Mouse (Mus musculus): ENCODE measurements around the gene Lurap1. TPM values are rescaled to one million over a fixed set of nuclear protein-coding genes. Genes with fewer than 3 reads are reported as not detected.
A peak's percentile ranks its signal among the peaks of the same experiment; 100 is the strongest.

Gene Lurap1
- total RNA-seq, 2 experiments from 2014 or later = 6.8 to 7.6 TPM

DNA sequence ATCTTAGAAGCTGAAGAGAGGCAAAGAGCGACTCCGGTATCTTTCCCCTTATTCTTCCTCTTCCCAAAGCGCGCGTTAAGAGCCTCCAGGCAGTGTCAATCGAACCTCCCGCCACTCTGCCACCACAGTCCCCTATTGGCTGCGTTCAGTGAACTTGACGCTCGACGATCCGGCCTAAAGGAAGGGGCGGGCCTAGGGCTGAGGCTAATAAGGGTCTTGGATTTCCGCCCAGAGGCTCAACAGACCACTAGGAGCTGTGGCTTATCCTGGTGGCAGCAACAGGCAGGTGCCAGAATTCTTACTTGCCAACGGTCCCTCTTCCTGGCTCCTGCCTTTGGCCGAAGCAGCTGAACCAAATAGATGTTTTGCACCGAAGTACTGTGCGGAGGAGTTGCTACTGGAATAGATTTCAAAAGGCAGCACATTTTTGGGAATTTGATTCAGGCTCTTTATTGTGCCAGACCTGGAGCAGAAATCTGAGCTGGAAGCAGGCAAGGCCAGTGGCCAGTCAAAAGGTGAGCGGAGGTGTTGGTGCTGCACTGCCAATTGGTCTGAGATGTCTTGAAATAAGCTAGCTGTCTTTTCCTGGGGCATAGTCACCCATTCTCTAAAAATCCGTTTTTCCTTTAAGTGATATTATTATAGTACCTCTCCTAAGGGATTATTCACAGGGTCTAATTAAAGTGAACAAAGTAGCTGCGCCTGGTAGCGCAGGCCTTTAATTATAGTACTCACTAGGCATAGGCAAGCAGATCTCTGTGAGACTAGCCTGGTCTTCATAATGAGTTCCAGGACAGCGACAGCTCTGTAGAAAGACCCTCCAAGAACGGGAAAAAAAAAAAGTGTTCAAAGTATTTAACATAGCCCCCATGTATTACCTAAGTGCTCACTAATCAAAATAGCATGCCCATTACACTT is 27.3 kb downstream of the Lurap1 start, which contains the start of the genes Rad54l and Pomgnt1:
Rad54l (minus strand) TSS at position 89 of the 918 bp plus-strand sequence.
Pomgnt1 (plus strand) TSS at position 239 of the 918 bp plus-strand sequence.
- peak; percentile 64 to 81 for DNase-seq (ENCODE audit: low spot score in 2 of 2)

- no peak for DNase-seq (ENCODE audit: low spot score in 2 of 2)
Measured at GRCm38 (mm10) chr4:116122762-116123161, 28.4 kb downstream of the Lurap1 start.

- DNase-seq (ENCODE audit: low spot score in 2 of 2) = no peak
Measured at GRCm38 (mm10) chr4:116111486-116111885, 39.7 kb downstream of the Lurap1 start.

GRCm38 (mm10) chr4:116110695-116111094 is 40.4 kb downstream of the Lurap1 start:
- DNase-seq (ENCODE audit: low spot score in 2 of 2) = no peak

GRCm38 (mm10) chr4:116105278-116105677 is 45.9 kb downstream of the Lurap1 start:
- DNase-seq (ENCODE audit: low spot score in 2 of 2) = no peak

GRCm38 (mm10) chr4:116100959-116101358 is 50.2 kb downstream of the Lurap1 start:
- no peak for DNase-seq (ENCODE audit: low spot score in 2 of 2)

GRCm38 (mm10) chr4:116097211-116097610 is 53.9 kb downstream of the Lurap1 start:
- no peak for DNase-seq (ENCODE audit: low spot score in 2 of 2)

- no peak for DNase-seq (ENCODE audit: low spot score in 2 of 2)
Measured at GRCm38 (mm10) chr4:116096291-116096690, 54.8 kb downstream of the Lurap1 start.

DNA sequence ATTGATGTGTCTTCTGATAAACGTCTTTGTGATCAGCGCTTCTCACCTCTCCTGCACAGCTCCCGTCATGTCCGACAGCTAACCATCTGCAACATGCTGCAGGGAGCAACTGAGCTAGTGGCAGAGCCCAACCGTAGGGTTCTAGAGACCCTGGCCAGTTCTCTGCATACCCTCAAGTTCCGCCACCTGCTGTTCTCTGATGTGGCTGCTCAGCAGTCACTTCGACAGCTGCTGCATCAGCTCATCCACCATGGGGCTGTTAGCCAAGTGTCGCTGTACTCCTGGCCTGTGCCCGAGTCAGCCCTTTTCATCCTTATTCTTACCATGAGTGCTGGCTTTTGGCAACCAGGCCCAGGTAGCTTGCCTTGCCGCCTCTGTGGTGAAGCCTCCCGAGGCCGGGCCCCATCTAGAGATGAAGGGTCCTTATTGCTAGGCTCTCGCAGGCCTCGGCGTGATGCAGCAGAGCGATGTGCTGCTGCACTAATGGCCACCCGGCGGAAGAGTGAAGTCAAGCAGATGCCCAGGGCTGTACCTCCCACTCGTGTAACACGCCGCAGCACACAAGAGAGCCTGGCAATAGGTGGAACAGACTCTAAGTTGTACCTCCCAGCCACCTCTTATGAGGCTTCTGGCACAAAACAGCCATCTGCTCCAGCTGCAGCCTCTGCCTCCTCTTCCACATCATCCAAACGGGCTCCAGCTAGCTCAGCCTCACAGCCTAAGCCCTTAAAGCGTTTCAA is 62.5 kb downstream of the Lurap1 start:
- DNase-seq (ENCODE audit: low spot score in 2 of 2) = peak in 1 of 2 experiments; percentile 31

Other genes starting within 250 kb of the Lurap1 start
- gene Dmbx1, start 211.4 kb downstream of the Lurap1 start, total RNA-seq (2021) = not detected
- gene Faah, start 133.4 kb downstream of the Lurap1 start, total RNA-seq (2021) = under 1 TPM; 0.15 to 0.57 TPM
- 10 to 100 TPM; 15.0 TPM for gene Nsun4, start 97.5 kb downstream of the Lurap1 start, total RNA-seq (2021)
- gene Uqcrh, start 76.3 kb downstream of the Lurap1 start, total RNA-seq (2021) = 100 to 1,000 TPM; 735 to 767 TPM
- gene Lrrc41, start 76.1 kb downstream of the Lurap1 start, total RNA-seq (2021) = 10 to 100 TPM; 44.2 to 44.8 TPM
- 1 to 10 TPM; 5.3 to 6.6 TPM for gene Rad54l, start 27.6 kb downstream of the Lurap1 start, total RNA-seq (2021)
- gene Pomgnt1, start 27.5 kb downstream of the Lurap1 start, total RNA-seq (2021) = 10 to 100 TPM; 56.4 to 56.9 TPM
- not detected for gene Tspan1, start 16.3 kb upstream of the Lurap1 start, total RNA-seq (2021)
- not detected for gene 1700042G07Rik, start 22.0 kb upstream of the Lurap1 start, total RNA-seq (2021)
- gene Gm49337, start 22.0 kb upstream of the Lurap1 start, total RNA-seq (2021) = not detected
- 10 to 100 TPM in 1 of 2 experiments, 1 to 10 TPM in 1; 9.7 to 17.1 TPM for gene Pik3r3, start 70.3 kb upstream of the Lurap1 start, total RNA-seq (2021)

All from gastrocnemius, postnatal 4 days (tissue).